7 mouse cellular contexts compared by ENCODE assay signal in the genomic region with DNA sequence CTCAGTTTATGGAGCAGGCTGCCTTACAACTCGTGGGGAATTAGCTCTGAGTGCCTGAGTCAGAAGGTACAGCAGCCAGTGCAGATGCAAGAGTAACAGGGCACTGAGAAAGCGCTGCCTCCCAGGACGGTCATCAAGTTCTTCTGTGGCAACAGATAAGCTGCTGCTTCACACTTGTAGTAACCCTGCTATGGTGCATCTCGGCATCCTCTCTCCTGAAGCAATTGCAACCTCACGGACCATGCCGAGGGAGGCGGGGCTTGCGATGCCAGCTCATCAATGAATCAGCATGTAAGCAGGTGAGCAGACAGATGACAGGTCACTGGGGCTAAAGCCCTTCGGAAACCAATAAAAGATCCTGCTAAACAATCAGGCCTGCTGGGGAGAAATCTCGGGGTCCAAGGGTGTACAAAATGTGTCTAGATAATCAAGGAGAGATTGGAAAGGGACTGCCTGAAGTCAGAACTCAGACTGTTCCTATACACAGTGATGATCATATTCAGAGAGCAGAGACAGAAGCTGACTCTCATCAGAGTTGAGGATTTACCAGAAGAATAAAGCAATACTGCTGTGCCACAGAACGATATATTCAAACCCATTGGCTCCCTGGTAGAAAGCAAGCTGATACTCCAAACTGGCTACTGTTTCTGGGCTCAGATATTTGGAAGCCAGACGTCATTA.
DNase-seq lines count a peak whose midpoint lies in the region; TF ChIP-seq lines count a peak whose summit lies in the region.

No protein-coding gene starts in this region.

- no peak for TF ChIP-seq CTCF in layer of hippocampus, adult 2 months (conservative IDR thresholded peaks at IDR 0.05)

- H3K27me3 ChIP-seq in midbrain, embryonic 10.5 days (ENCODE audit: low read depth, poor library complexity, severe bottlenecking): no peaks in the 10 kb centered on the region

- H3K4me1 ChIP-seq in midbrain, embryonic 10.5 days: peaks cover 32% of the 10 kb centered on the region

- DNase-seq in layer of hippocampus, adult 2 months (ENCODE audit: low spot score in 2 of 2): no peak
- no peak for DNase-seq in layer of hippocampus, adult 9-10 months (ENCODE audit: low spot score)
- DNase-seq in embryo, embryonic 10.5 days (ENCODE audit: low spot score): peak; percentile 5
- DNase-seq in forelimb bud, embryonic 11.5 days (ENCODE audit: low read depth, low spot score): peak; percentile 1
- DNase-seq in midbrain, embryonic 10.5 days (ENCODE audit: low spot score): peak; percentile 32
- DNase-seq in thymus, postnatal 36 days: no peak
- DNase-seq in spleen, postnatal 10 days (ENCODE audit: low spot score in 2 of 2): no peak

- WGBS in midbrain, embryonic 10.5 days: 21% methylated on average over 12 of the region's 12 CpGs

- no peaks in the 10 kb centered on the region for H3K36me3 ChIP-seq in midbrain, embryonic 10.5 days

- H3K9me3 ChIP-seq in midbrain, embryonic 10.5 days (replicated peaks): no peaks in the 10 kb centered on the region

- no peak overlapping the region for H3K27ac ChIP-seq in layer of hippocampus, adult 2 months
- peak overlapping the region; percentile 71 for H3K27ac ChIP-seq in midbrain, embryonic 10.5 days (replicated peaks)

- H3K4me3 ChIP-seq in layer of hippocampus, adult 2 months: peak overlapping the region; percentile 42
- peak overlapping the region; percentile 46 for H3K4me3 ChIP-seq in midbrain, embryonic 10.5 days

Comparison
In these comparisons a context has a peak if more than half of its experiments do, and no peak if none do; other contexts are left out.
1. DNase-seq: peak in embryo, embryonic 10.5 days (single experiment), forelimb bud, embryonic 11.5 days (single experiment) and midbrain, embryonic 10.5 days (single experiment); none in layer of hippocampus, adult 2 months (0 of 2), layer of hippocampus, adult 9-10 months (single experiment), thymus, postnatal 36 days (0 of 2) and spleen, postnatal 10 days (0 of 2).